Mouse (Mus musculus) stomach, embryonic 14.5 days (tissue): ENCODE data around the gene Zbtb22. TPM values are rescaled to one million over a fixed set of nuclear protein-coding genes. Genes with fewer than 3 reads are reported as not detected.
"Not testable (repeated sequence)": the region's sequence is repeated elsewhere in the genome, so short reads cannot be mapped to it uniquely, and the experiment has no call there.

Source experiments
- ATAC-seq: fragments of 200-750 bp; cut with Nextera tagmentation; 2 replicates; pipeline ENCODE4 v1.8.0; 2017; ENCODE audit warnings: low read depth, moderate TSS enrichment; ENCODE audit not compliant: insufficient number of reproducible peaks, insufficient read depth, low FRiP score
- H3K27ac ChIP-seq: fragments of 300-500 bp; sonication (generic); 2 replicates; pipeline ENCODE4 v1.5.1; 2014; ENCODE audit warnings: mild to moderate bottlenecking, low read length, moderate library complexity, mixed read lengths
- H3K27me3 ChIP-seq: fragments of 300-500 bp; sonication (generic); 2 replicates; pipeline ENCODE4 v1.6.1; 2014; ENCODE audit warnings: low read length, control low read depth, mixed read lengths; ENCODE audit not compliant: control insufficient read depth, insufficient read depth
- H3K36me3 ChIP-seq: fragments of 300-500 bp; sonication (generic); 2 replicates; pipeline ENCODE4 v1.6.1; 2014; ENCODE audit warnings: mild to moderate bottlenecking, control low read depth, low read length, moderate library complexity, mixed read lengths; ENCODE audit not compliant: control insufficient read depth, insufficient read depth
- H3K4me1 ChIP-seq: fragments of 300-500 bp; sonication (generic); 2 replicates; pipeline ENCODE4 v1.6.1; 2014; ENCODE audit warnings: low read length, control low read depth, mixed read lengths; ENCODE audit not compliant: control insufficient read depth, insufficient read depth
- H3K4me2 ChIP-seq: fragments of 300-500 bp; sonication (generic); replicated peaks from 2 replicates; pipeline ENCODE4 v1.6.1; 2014; ENCODE audit warnings: low read depth, low read length, control low read depth
- H3K4me3 ChIP-seq: fragments of 300-500 bp; sonication (generic); 2 replicates; pipeline ENCODE4 v1.5.1; 2014; ENCODE audit warnings: low read depth, low read length, control low read depth
- H3K9ac ChIP-seq: fragments of 300-500 bp; sonication (generic); replicated peaks from 2 replicates; pipeline ENCODE4 v1.6.1; 2014; ENCODE audit warnings: low read depth, mild to moderate bottlenecking, control low read depth, low read length, moderate library complexity, mixed read lengths
- H3K9me3 ChIP-seq: fragments of 300-500 bp; sonication (generic); 2 replicates; pipeline ENCODE4 v1.6.1; 2016; ENCODE audit warnings: low read depth, low read length, control low read depth; ENCODE audit not compliant: control insufficient read depth
- WGBS: fragments of 180-500 bp; shearing (Covaris S2); extraction: QIAGEN DNeasy Blood & Tissue Kit; methylation state at CpG from one replicate; pipeline ENCODE4 v1.1.7; 2014; 5-methylcytosine and 5-hydroxymethylcytosine counted together
- polyA plus RNA-seq: library from polyadenylated mRNA; unstranded; fragments of >200 nt; fragmentation: Nextera tagmentation; extraction: Ambion mirVana; gene quantifications from 2 replicates; pipeline ENCODE4 v1.2.1, GENCODE M21; 2014

Zbtb22 gene
- polyA plus RNA-seq, 1 experiment from 2014 or later: 9.4 TPM

- no peaks in the 10 kb centered on the region for H3K27me3 ChIP-seq
- H3K4me3 ChIP-seq: peak within 1 kb of the TSS; percentile 60
- H3K36me3 ChIP-seq: peaks cover 7% of the 10 kb centered on the region; the same call in 1 of the 2 replicates
- peak; percentile 100 for ATAC-seq
- peak within 1 kb of the TSS; percentile 58; the same call in 1 of the 2 replicates for H3K27ac ChIP-seq
- H3K9me3 ChIP-seq: no peaks in the 10 kb centered on the region
- under 1% methylated on average over 47 of the region's 49 CpGs for WGBS
- peaks cover 8% of the 10 kb centered on the region; the same call in 1 of the 2 replicates for H3K4me1 ChIP-seq
- peak within 1 kb of the TSS; percentile 50 for H3K4me2 ChIP-seq
- peak within 1 kb of the TSS; percentile 55 for H3K9ac ChIP-seq
Observed at GRCm38 (mm10) chr17:33890533-33891059, 25.1 kb upstream of the Zbtb22 start, which contains the start of gene Kifc1. Kifc1 (minus strand) TSS chr17:33890661.

DNA sequence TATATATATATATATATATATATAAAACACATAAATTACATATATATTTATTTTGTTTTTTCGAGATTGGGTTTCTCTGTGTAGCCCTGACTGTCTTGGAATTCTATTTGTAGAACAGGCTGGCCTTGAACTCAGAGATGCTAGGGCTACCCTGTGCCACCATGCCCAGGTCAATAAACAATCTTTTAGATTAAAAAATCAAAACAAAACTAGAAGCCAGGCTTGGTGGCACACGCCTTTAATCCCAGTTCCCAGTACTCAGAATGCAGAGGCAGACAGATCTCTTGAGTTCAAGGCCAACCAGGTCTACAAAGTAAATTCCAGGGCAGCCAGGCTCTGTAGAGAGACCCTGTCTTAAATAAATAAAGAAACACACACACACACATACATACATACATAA lies 24.3 kb upstream of the Zbtb22 start:
- Histone ChIP-seq H3K4me2 (no peak overlapping the region), H3K4me3 (no peak overlapping the region), H3K27me3 (no peaks in the 10 kb centered on the region), H3K27ac (no peak overlapping the region), H3K4me1 (peaks cover 8% of the 10 kb centered on the region; the same call in 1 of the 2 replicates), H3K9ac (no peak overlapping the region), H3K9me3 (no peaks in the 10 kb centered on the region), H3K36me3 (peaks cover under 1% of the 10 kb centered on the region; the same call in 1 of the 2 replicates)
- 56% methylated on average over 2 of the region's 2 CpGs for WGBS
- no peak for ATAC-seq

- not testable (repeated sequence) for ATAC-seq, H3K4me2 ChIP-seq, H3K36me3 ChIP-seq, H3K9me3 ChIP-seq, H3K27ac ChIP-seq, H3K4me3 ChIP-seq, H3K27me3 ChIP-seq, H3K4me1 ChIP-seq, H3K9ac ChIP-seq
- WGBS: 65% methylated on average over 6 of the region's 6 CpGs
Observed at GRCm38 (mm10) chr17:33891892-33892291, 23.8 kb upstream of the Zbtb22 start.

GRCm38 (mm10) chr17:33892429-33892828 lies 23.3 kb upstream of the Zbtb22 start:
- 24% methylated on average over 7 of the region's 7 CpGs for WGBS

DNA sequence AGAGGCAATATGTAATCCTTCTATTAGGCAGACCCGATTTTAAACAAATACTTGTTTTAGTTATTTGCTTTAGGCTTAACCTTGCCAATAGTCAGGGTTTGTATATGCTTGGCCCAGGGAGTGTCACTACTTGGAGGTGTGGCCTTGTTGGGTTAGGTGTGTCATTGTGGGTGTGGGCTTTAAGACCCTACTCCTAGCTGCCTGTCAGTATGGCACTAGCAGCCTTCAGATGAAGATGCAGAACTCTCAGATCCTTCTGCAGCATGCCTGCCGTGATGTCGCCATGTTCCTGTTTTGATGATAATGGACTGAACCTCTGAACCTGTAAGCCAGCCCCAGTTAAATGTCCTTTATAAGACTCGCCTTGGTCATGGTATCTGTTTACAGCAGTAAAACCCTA lies 22.7 kb upstream of the Zbtb22 start:
- H3K27ac ChIP-seq, H3K36me3 ChIP-seq, H3K4me3 ChIP-seq, H3K9ac ChIP-seq, H3K4me2 ChIP-seq, H3K9me3 ChIP-seq, H3K4me1 ChIP-seq, H3K27me3 ChIP-seq, ATAC-seq: not testable (repeated sequence)
- WGBS: 55% methylated on average over 4 of the region's 4 CpGs

More at GRCm38 (mm10) chr17:33892429-33892828, 23.3 kb upstream of the Zbtb22 start:
- no peaks in the 10 kb centered on the region for H3K27me3 ChIP-seq
- no peak overlapping the region for H3K27ac ChIP-seq
- H3K36me3 ChIP-seq: no peaks in the 10 kb centered on the region
- no peak overlapping the region for H3K4me3 ChIP-seq
- no peak overlapping the region for H3K9ac ChIP-seq
- H3K4me1 ChIP-seq: peaks cover 8% of the 10 kb centered on the region; the same call in 1 of the 2 replicates
- ATAC-seq: no peak
- H3K4me2 ChIP-seq: no peak overlapping the region
- no peaks in the 10 kb centered on the region for H3K9me3 ChIP-seq

DNA sequence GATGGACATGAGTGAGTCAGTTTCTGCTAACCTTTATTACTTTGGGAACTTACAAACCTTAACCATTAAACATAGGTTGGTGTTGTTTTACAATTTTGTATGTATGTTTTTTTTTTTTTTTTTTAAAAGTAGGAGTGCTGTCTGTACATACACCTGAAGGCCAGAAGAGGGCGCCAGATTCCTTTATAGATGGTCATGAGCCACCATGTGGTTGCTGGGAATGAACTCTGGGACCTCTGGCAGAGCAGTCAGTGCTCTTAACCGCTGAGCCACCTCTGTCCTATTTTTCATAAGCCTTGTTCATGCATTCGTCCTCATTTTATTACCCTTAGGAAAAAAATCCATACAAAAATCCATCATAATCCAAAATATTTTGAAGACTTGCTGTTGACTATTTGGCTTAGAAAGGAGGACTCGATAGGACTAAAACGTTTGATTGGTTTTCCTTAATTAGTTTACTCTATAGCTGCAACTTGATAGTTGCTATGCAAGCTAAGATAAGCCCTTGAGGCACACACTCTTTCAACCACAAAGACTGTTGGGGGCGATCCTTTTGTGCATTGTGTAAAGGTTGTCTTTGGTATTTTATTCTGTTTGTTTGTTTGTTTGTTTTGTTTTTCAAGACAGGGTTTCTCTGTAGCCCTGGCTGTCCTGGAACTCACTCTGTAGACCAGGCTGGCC lies 18.4 kb upstream of the Zbtb22 start:
- Histone ChIP-seq H3K4me2 (no peak overlapping the region), H3K9ac (no peak overlapping the region), H3K4me3 (no peak overlapping the region), H3K27me3 (no peaks in the 10 kb centered on the region), H3K9me3 (no peaks in the 10 kb centered on the region), H3K27ac (no peak overlapping the region), H3K4me1 (no peaks in the 10 kb centered on the region), H3K36me3 (no peaks in the 10 kb centered on the region)
- ATAC-seq: no peak
- WGBS: 36% methylated on average over 6 of the region's 6 CpGs

DNA sequence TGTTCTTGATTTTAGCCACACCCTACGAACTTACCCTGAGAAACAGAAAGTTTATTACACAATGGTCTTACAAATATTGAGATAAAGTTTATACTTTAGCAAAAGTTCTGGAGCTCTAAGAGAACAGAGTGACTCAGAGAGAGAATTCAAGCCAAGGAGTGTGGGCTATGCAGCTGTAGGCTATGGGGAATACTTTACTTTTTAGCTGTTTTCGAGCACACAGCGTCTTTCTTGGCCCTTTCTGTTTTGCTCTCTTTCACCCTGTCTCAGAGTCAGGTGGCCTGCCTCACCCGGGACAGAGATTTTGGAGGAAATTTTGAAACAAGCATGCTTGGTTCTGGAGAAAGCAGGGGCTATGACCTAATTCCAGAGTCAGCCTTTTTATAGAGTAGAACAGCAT lies 17.5 kb upstream of the Zbtb22 start:
- not testable (repeated sequence) for H3K9me3 ChIP-seq, ATAC-seq, H3K27me3 ChIP-seq, H3K4me3 ChIP-seq, H3K27ac ChIP-seq, H3K4me2 ChIP-seq, H3K36me3 ChIP-seq, H3K4me1 ChIP-seq, H3K9ac ChIP-seq
- WGBS: 76% methylated on average over 4 of the region's 4 CpGs

- Histone ChIP-seq H3K27me3 (no peaks in the 10 kb centered on the region), H3K4me1 (no peaks in the 10 kb centered on the region), H3K9me3 (no peaks in the 10 kb centered on the region), H3K9ac (no peak overlapping the region), H3K36me3 (no peaks in the 10 kb centered on the region), H3K4me2 (no peak overlapping the region), H3K4me3 (no peak overlapping the region), H3K27ac (no peak overlapping the region)
- ATAC-seq: no peak
- WGBS: 70% methylated on average over 4 of the region's 4 CpGs
Observed at GRCm38 (mm10) chr17:33899642-33900041, 16.1 kb upstream of the Zbtb22 start.
